Mouse (Mus musculus) kidney, postnatal 10 days (tissue): ENCODE results near the gene Sumo2.
A peak's percentile ranks its signal among the peaks of the same experiment; 100 is the strongest.
"Not testable (repeated sequence)": the region's sequence is repeated elsewhere in the genome, so short reads cannot be mapped to it uniquely, and the experiment has no call there.

Source experiments
- DNase-seq: peaks from one replicate; pipeline ENCODE4 v3.0.0; 2021; ENCODE audit warnings: mixed read lengths

Gene Sumo2

GRCm38 (mm10) chr11:115481553-115482259 lies 54.4 kb downstream of the Sumo2 start:
- no peak for DNase-seq

- DNase-seq: no peak
Observed at GRCm38 (mm10) chr11:115478296-115478938, 57.7 kb downstream of the Sumo2 start.

GRCm38 (mm10) chr11:115477388-115477787 lies 58.7 kb downstream of the Sumo2 start:
- DNase-seq: not testable (repeated sequence)

GRCm38 (mm10) chr11:115476630-115477029 lies 59.4 kb downstream of the Sumo2 start:
- DNase-seq: not testable (repeated sequence)

- DNase-seq: no peak
Observed at GRCm38 (mm10) chr11:115475758-115476237, 60.3 kb downstream of the Sumo2 start.

- peak; percentile 97 for DNase-seq
Observed at GRCm38 (mm10) chr11:115475025-115475757, 60.9 kb downstream of the Sumo2 start, which contains the start of gene Armc7. TSS of gene Armc7 (plus strand) at chr11:115475667.

- DNase-seq: peak; percentile 96
Observed at GRCm38 (mm10) chr11:115473626-115474275, 62.3 kb downstream of the Sumo2 start.
